Mouse (Mus musculus) Patski (cell line): ENCODE measurements at regions not wholly inside any gene's neighbourhood (a gene's known extent, or its start where the extent isn't known, plus 50 kb on each side); places are given as distances from the start of the nearest gene placed in this dataset.
A peak's percentile ranks its signal among the peaks of the same experiment; 100 is the strongest.

Source experiments
- ATAC-seq: fragments of 100-300 bp; one replicate; pipeline ENCODE4 v1.8.0; 2021
- CTCF ChIA-PET: fragments of 350-600 bp; sonication (Branson Sonifier 250); formaldehyde crosslinking; loops from one replicate; lab custom pipeline; 2022; ENCODE audit warnings: inconsistent platforms; lab: Charles Lee
- POLR2A ChIA-PET: fragments of 350-600 bp; sonication (Branson Sonifier 250); formaldehyde crosslinking; loops from one replicate; lab custom pipeline; 2022; ENCODE audit warnings: antibody characterized with exemption, inconsistent platforms; lab: Charles Lee
- DNase-seq: peaks from one replicate; pipeline ENCODE4 v3.0.0-alpha.2; 2011; ENCODE audit warnings: low read depth, low spot score
- H3K27me3 ChIP-seq: fragments of 371-371 bp; one replicate; pipeline ENCODE4 v1.5.1; 2021
- CTCF ChIP-seq: fragments of 100-300 bp; IDR thresholded peaks from one replicate; pipeline ENCODE4 v1.5.1; 2021
- in situ Hi-C: fragments of 300-500 bp; cut with MboI; formaldehyde crosslinking; loops from 3 replicates; pipeline ENCODE4 v1.11.1; 2018; ENCODE audit warnings: low pct_unique_long_range_greater_than_20kb, mixed read lengths

- no peak for ATAC-seq
- ChIA-PET CTCF (interaction anchor here (0.6 kb wide), 1 partner anchor 11 kb away, joined by 3 read pairs; no protein-coding TSS in a partner anchor), POLR2A (no interaction called here)
- in situ Hi-C loops, result no loop called here
- peak; percentile 50 for TF ChIP-seq CTCF
- DNase-seq, result no peak
- no peaks in the 10 kb centered on the region for H3K27me3 ChIP-seq
Observed at GRCm38 (mm10) chr7:54458386-54458785, 376.9 kb upstream of the Luzp2 start.

- TF ChIP-seq CTCF, result no peak
- no peaks in the 10 kb centered on the region for H3K27me3 ChIP-seq
- POLR2A ChIA-PET, result no interaction called here
- CTCF ChIA-PET, result no interaction called here
- DNase-seq (no peak), ATAC-seq (no peak)
- in situ Hi-C loops, result no loop called here
Observed at GRCm38 (mm10) chr7:54491254-54491653, 344.0 kb upstream of the Luzp2 start.

GRCm38 (mm10) chr7:54505235-54505634, 330.1 kb upstream of the Luzp2 start:
- in situ Hi-C loops, result no loop called here
- TF ChIP-seq CTCF, result no peak
- no peak for ATAC-seq

GRCm38 (mm10) chr7:54507006-54507405, 328.3 kb upstream of the Luzp2 start:
- TF ChIP-seq CTCF, result no peak
- H3K27me3 ChIP-seq, result no peaks in the 10 kb centered on the region
- no peak for ATAC-seq
- no peak for DNase-seq
- POLR2A ChIA-PET, result no interaction called here
- in situ Hi-C loops, result no loop called here
- CTCF ChIA-PET, result no interaction called here

More at GRCm38 (mm10) chr7:54505235-54505634, 330.1 kb upstream of the Luzp2 start:
- no peaks in the 10 kb centered on the region for H3K27me3 ChIP-seq
- no peak for DNase-seq
- ChIA-PET CTCF (no interaction called here), POLR2A (no interaction called here)

GRCm38 (mm10) chr7:54535693-54536092, 299.6 kb upstream of the Luzp2 start:
- no peaks in the 10 kb centered on the region for H3K27me3 ChIP-seq
- CTCF ChIA-PET, result no interaction called here
- TF ChIP-seq CTCF, result no peak
- ATAC-seq (no peak), DNase-seq (no peak)
- in situ Hi-C loops, result no loop called here
- POLR2A ChIA-PET, result no interaction called here

GRCm38 (mm10) chr7:54557436-54557835, 277.9 kb upstream of the Luzp2 start:
- ChIA-PET POLR2A (no interaction called here), CTCF (no interaction called here)
- ATAC-seq, result no peak
- no peak for DNase-seq
- no peak for TF ChIP-seq CTCF
- in situ Hi-C loops, result no loop called here
- H3K27me3 ChIP-seq, result no peaks in the 10 kb centered on the region

GRCm38 (mm10) chr7:54565569-54566179, 269.6 kb upstream of the Luzp2 start:
- ChIA-PET POLR2A (no interaction called here), CTCF (no interaction called here)
- no peak for ATAC-seq
- in situ Hi-C loops, result no loop called here
- no peaks in the 10 kb centered on the region for H3K27me3 ChIP-seq
- TF ChIP-seq CTCF, result no peak
- DNase-seq, result no peak

- in situ Hi-C loops, result no loop called here
- ChIA-PET POLR2A (no interaction called here), CTCF (no interaction called here)
- ATAC-seq (no peak), DNase-seq (no peak)
- TF ChIP-seq CTCF, result no peak
- H3K27me3 ChIP-seq, result no peaks in the 10 kb centered on the region
Observed at GRCm38 (mm10) chr7:54599776-54600175, 235.5 kb upstream of the Luzp2 start.

GRCm38 (mm10) chr7:54622436-54622835, 212.9 kb upstream of the Luzp2 start:
- no peak for ATAC-seq
- in situ Hi-C loops, result no loop called here
- no peak for DNase-seq
- no peaks in the 10 kb centered on the region for H3K27me3 ChIP-seq
- ChIA-PET POLR2A (no interaction called here), CTCF (no interaction called here)
- TF ChIP-seq CTCF, result no peak

GRCm38 (mm10) chr7:54633930-54634329, 201.4 kb upstream of the Luzp2 start:
- in situ Hi-C loops, result no loop called here
- ChIA-PET POLR2A (no interaction called here), CTCF (no interaction called here)
- no peak for TF ChIP-seq CTCF
- no peaks in the 10 kb centered on the region for H3K27me3 ChIP-seq
- DNase-seq (no peak), ATAC-seq (no peak)

GRCm38 (mm10) chr7:54634348-54635035, 200.8 kb upstream of the Luzp2 start:
- in situ Hi-C loops, result no loop called here
- CTCF ChIA-PET, result no interaction called here

More at GRCm38 (mm10) chr7:54634348-54635035, 200.8 kb upstream of the Luzp2 start:
- ATAC-seq (no peak), DNase-seq (no peak)
- H3K27me3 ChIP-seq, result no peaks in the 10 kb centered on the region
- TF ChIP-seq CTCF, result no peak
- POLR2A ChIA-PET, result no interaction called here
